Mouse (Mus musculus): ENCODE measurements around the gene Gm8906.
"Not testable (repeated sequence)": the region's sequence is repeated elsewhere in the genome, so short reads cannot be mapped to it uniquely, and the experiment has no call there.

The Gm8906 gene

DNA sequence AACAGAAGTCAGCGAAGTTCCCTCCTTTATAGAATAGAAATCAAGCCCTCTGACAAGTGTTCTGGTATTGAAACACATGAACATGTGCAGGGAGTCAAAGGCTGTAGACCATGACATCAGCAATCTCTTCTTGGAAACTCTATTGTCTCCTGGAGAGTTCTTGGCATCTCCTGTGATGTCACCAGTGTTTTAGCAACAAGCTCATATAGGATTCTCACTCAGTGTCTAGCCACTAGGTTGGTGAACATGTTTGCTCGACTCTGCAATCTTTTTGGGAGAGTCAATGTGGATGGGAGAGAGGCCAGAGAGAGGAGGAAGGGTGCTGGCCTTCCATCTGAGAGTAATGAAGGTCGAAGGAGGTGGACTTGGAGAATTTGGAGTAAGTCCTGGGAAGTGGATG is at the start of gene Gm8906:
Gene Gm8906, plus strand, starts transcription at position 301 of the 400 bp plus-strand sequence.
- DNase-seq (ENCODE audit: low read depth, low spot score), result not testable (repeated sequence)
